Mouse (Mus musculus): ENCODE measurements around the gene Gcsh. TPM values are rescaled to one million over a fixed set of nuclear protein-coding genes. Genes with fewer than 3 reads are reported as not detected.

Gcsh gene
- total and polyA plus RNA-seq, 3 experiments: 9.3 to 50.3 (median 20.2) TPM

GRCm38 (mm10) chr8:116934976-116935375 is 58.4 kb downstream of the Gcsh start:
- Histone ChIP-seq H3K4me1 (ENCODE audit: insufficient read depth, low read depth, low read length) (no peaks in the 10 kb centered on the region), H3K4me3 (ENCODE audit: low read depth, low read length) (no peak overlapping the region), H3K36me3 (replicated peaks) (peaks cover 98% of the 10 kb centered on the region), H3K27me3 (ENCODE audit: insufficient read depth, low read length) (no peaks in the 10 kb centered on the region), H3K9me3 (replicated peaks) (no peaks in the 10 kb centered on the region)
- DNase-seq (ENCODE audit: low spot score) (no peak), ATAC-seq (ENCODE audit: extremely low read depth, insufficient number of reproducible peaks, low FRiP score, poor library complexity, severe bottlenecking) (no peak)
- TF ChIP-seq GATA1 (IDR thresholded peaks at IDR 0.05; ENCODE audit: borderline replicate concordance, low read length) (no peak), TAL1 (conservative IDR thresholded peaks at IDR 0.05; ENCODE audit: low read depth, low read length) (no peak), CTCF (IDR thresholded peaks at IDR 0.05; ENCODE audit: low read depth, low read length) (no peak), POLR2AphosphoS5 (IDR thresholded peaks at IDR 0.05; ENCODE audit: insufficient replicate concordance, low read depth, low read length) (no peak), GATA2 (IDR thresholded peaks at IDR 0.05; ENCODE audit: borderline replicate concordance, low read depth, low read length) (no peak)

Other genes with a start within 250 kb of the Gcsh start
- 11.1 and 17.0 TPM in 2 replicates for gene Cmc2, start 72.1 kb downstream of the Gcsh start, total RNA-seq (2014; fragmentation: Nextera tagmentation)
- 81.3 and 123 TPM in 2 replicates for gene Cmc2, start 72.1 kb downstream of the Gcsh start, total RNA-seq (2017)
- gene Cmc2, start 72.1 kb downstream of the Gcsh start, polyA plus RNA-seq (2012): 33.9 and 39.7 TPM in 2 replicates
- gene Cenpn, start 71.8 kb downstream of the Gcsh start, total RNA-seq (2014; fragmentation: Nextera tagmentation): 69.8 and 89.7 TPM in 2 replicates
- gene Cenpn, start 71.8 kb downstream of the Gcsh start, total RNA-seq (2017): 49.2 and 51.8 TPM in 2 replicates
- gene Cenpn, start 71.8 kb downstream of the Gcsh start, polyA plus RNA-seq (2012): 4.9 and 11.2 TPM in 2 replicates
- gene Atmin, start 50.1 kb downstream of the Gcsh start, total RNA-seq (2014; fragmentation: Nextera tagmentation): 39.1 and 40.2 TPM in 2 replicates
- 18.2 and 18.4 TPM in 2 replicates for gene Atmin, start 50.1 kb downstream of the Gcsh start, total RNA-seq (2017)
- 9.8 and 13.7 TPM in 2 replicates for gene Atmin, start 50.1 kb downstream of the Gcsh start, polyA plus RNA-seq (2012)
- gene 1700030J22Rik, start 14.6 kb downstream of the Gcsh start, total RNA-seq (2014; fragmentation: Nextera tagmentation): 0.24 and 1.1 TPM in 2 replicates
- gene 1700030J22Rik, start 14.6 kb downstream of the Gcsh start, total RNA-seq (2017): 0.44 and 0.52 TPM in 2 replicates
- gene 1700030J22Rik, start 14.6 kb downstream of the Gcsh start, polyA plus RNA-seq (2012): 1.6 and 1.7 TPM in 2 replicates
- 0.60 and 0.87 TPM in 2 replicates for gene Pkd1l2, start 88.9 kb upstream of the Gcsh start, total RNA-seq (2014; fragmentation: Nextera tagmentation)
- 0.16 and 0.52 TPM in 2 replicates for gene Pkd1l2, start 88.9 kb upstream of the Gcsh start, total RNA-seq (2017)
- gene Pkd1l2, start 88.9 kb upstream of the Gcsh start, polyA plus RNA-seq (2012): 0.09 and 0.18 TPM in 2 replicates
- gene Bco1, start 102.3 kb upstream of the Gcsh start, total RNA-seq (2014; fragmentation: Nextera tagmentation): not detected in 2 replicates
- gene Bco1, start 102.3 kb upstream of the Gcsh start, total RNA-seq (2017): 0.06 TPM in 1 of 2 replicates, not detected in the other
- not detected in 2 replicates for gene Bco1, start 102.3 kb upstream of the Gcsh start, polyA plus RNA-seq (2012)
- 10.1 and 11.7 TPM in 2 replicates for gene Gan, start 164.6 kb upstream of the Gcsh start, total RNA-seq (2014; fragmentation: Nextera tagmentation)
- gene Gan, start 164.6 kb upstream of the Gcsh start, total RNA-seq (2017): 3.7 and 5.0 TPM in 2 replicates
- gene Gan, start 164.6 kb upstream of the Gcsh start, polyA plus RNA-seq (2012): 1.4 and 1.8 TPM in 2 replicates